Mouse (Mus musculus) heart, adult 2 months (tissue): ENCODE results near the gene Scn3b. TPM values are rescaled to one million over a fixed set of nuclear protein-coding genes. Genes with fewer than 3 reads are reported as not detected.

Source experiments
- DNase-seq, 2 experiments: peaks; one replicate each; pipeline ENCODE4 v3.0.0; 2021
- H3K27ac ChIP-seq: fragments of 200-600 bp; 2 replicates; pipeline ENCODE4 v1.8.1; 2022
- H3K27me3 ChIP-seq: fragments of 200-500 bp; 2 replicates; pipeline ENCODE4 v1.6.1; 2012; ENCODE audit warnings: mild to moderate bottlenecking, low read length, inconsistent platforms, mixed read lengths; ENCODE audit not compliant: control insufficient read depth, insufficient read depth
- H3K36me3 ChIP-seq: fragments of 200-500 bp; 2 replicates; pipeline ENCODE4 v1.6.1; 2012; ENCODE audit warnings: low read length, inconsistent platforms; ENCODE audit not compliant: control insufficient read depth, insufficient read depth
- H3K4me1 ChIP-seq: fragments of 200-500 bp; 2 replicates; pipeline ENCODE4 v1.6.1; 2011; ENCODE audit warnings: low read length; ENCODE audit not compliant: control insufficient read depth, insufficient read depth
- H3K4me3 ChIP-seq: fragments of 200-600 bp; 2 replicates; pipeline ENCODE4 v1.8.1; 2022
- H3K79me2 ChIP-seq: fragments of 200-500 bp; replicated peaks from 2 replicates; pipeline ENCODE4 v1.6.1; 2012; ENCODE audit warnings: mild to moderate bottlenecking, inconsistent platforms, low read length, moderate library complexity, mixed read lengths; ENCODE audit not compliant: control insufficient read depth, insufficient read depth
- H3K9ac ChIP-seq: fragments of 200-500 bp; 2 replicates; pipeline ENCODE4 v1.6.1; 2012; ENCODE audit warnings: low read depth, mild to moderate bottlenecking, control low read depth, inconsistent platforms, low read length, mixed read lengths
- CTCF ChIP-seq: fragments of 200-600 bp; IDR thresholded peaks from 2 replicates; pipeline ENCODE4 v1.8.1; 2022; ENCODE audit warnings: antibody characterized with exemption, mild to moderate bottlenecking, moderate library complexity
- EP300 ChIP-seq: fragments of 200-500 bp; IDR thresholded peaks from 2 replicates; pipeline ENCODE4 v1.6.1; 2011; ENCODE audit warnings: low read depth, low read length, control low read depth; ENCODE audit not compliant: insufficient read depth
- POLR2A ChIP-seq: fragments of 200-500 bp; IDR thresholded peaks from 2 replicates; pipeline ENCODE4 v1.6.1; 2011; ENCODE audit warnings: mild to moderate bottlenecking, low read depth, low read length, control low read depth; ENCODE audit not compliant: insufficient read depth
- WGBS: fragments of 180-500 bp; shearing (Covaris S2); methylation state at CpG from one replicate; pipeline ENCODE4 v1.1.7; 2018; 5-methylcytosine and 5-hydroxymethylcytosine counted together
- intact Hi-C: fragments of 180-260 bp; cut with DNase I; formaldehyde crosslinking; loops from one replicate; pipeline ENCODE4 v1.15.1; 2025
- polyA plus RNA-seq: library from polyadenylated mRNA; depleted of rRNA; stranded (reverse); fragments of >200 nt; gene quantifications from 2 replicates; pipeline ENCODE4 v1.2.3, GENCODE M21; 2012
- total RNA-seq, 2 experiments: library from RNA; stranded (reverse); gene quantifications; 2 replicates each; pipeline ENCODE4 v1.2.3; 2021

Gene Scn3b
- total and polyA plus RNA-seq, 3 experiments, result 0.70 to 2.0 (median 0.96) TPM

GRCm38 (mm10) chr9:40320879-40321667 is 52.1 kb downstream of the Scn3b start:
- Histone ChIP-seq H3K36me3 (peaks cover 4% of the 10 kb centered on the region), H3K27ac (peak overlapping the region; percentile 79), H3K4me3 (peak overlapping the region; percentile 28; the same call in 1 of the 2 replicates), H3K4me1 (peaks cover 35% of the 10 kb centered on the region), H3K27me3 (no peaks in the 10 kb centered on the region), H3K9ac (peak overlapping the region; percentile 7), H3K79me2 (no peaks in the 10 kb centered on the region)
- peak; percentile 87 to 92 for DNase-seq
- intact Hi-C loops, result no loop called here
- TF ChIP-seq POLR2A (no peak), EP300 (peak; percentile 99), CTCF (no peak)
- WGBS, result 21% methylated on average over 12 of the region's 12 CpGs

- Histone ChIP-seq H3K36me3 (peaks cover 4% of the 10 kb centered on the region), H3K4me1 (peaks cover 41% of the 10 kb centered on the region), H3K27ac (peak overlapping the region; percentile 79), H3K79me2 (no peaks in the 10 kb centered on the region), H3K27me3 (no peaks in the 10 kb centered on the region), H3K4me3 (no peak overlapping the region), H3K9ac (no peak overlapping the region)
- intact Hi-C loops, result no loop called here
- no peak for DNase-seq
- 17% methylated on average over 3 of the region's 3 CpGs for WGBS
- TF ChIP-seq POLR2A (no peak), CTCF (no peak), EP300 (no peak)
These were observed 52.6 kb downstream of the Scn3b start for GRCm38 (mm10) chr9:40321668-40322003.

- peaks cover 4% of the 10 kb centered on the region for H3K36me3 ChIP-seq
- intact Hi-C loops, result no loop called here
- 74% methylated on average over 3 of the region's 3 CpGs for WGBS
These were observed 53.4 kb downstream of the Scn3b start for GRCm38 (mm10) chr9:40322372-40322771.

GRCm38 (mm10) chr9:40323171-40323570 is 54.2 kb downstream of the Scn3b start:
- WGBS, result 82% methylated on average over 5 of the region's 5 CpGs
- intact Hi-C loops, result no loop called here
- H3K4me3 ChIP-seq, result no peak overlapping the region

More at GRCm38 (mm10) chr9:40322372-40322771, 53.4 kb downstream of the Scn3b start:
- no peak overlapping the region for H3K9ac ChIP-seq
- no peak overlapping the region for H3K4me3 ChIP-seq
- TF ChIP-seq EP300, result no peak
- no peak for TF ChIP-seq POLR2A
- no peak for TF ChIP-seq CTCF
- H3K27ac ChIP-seq, result peak overlapping the region; percentile 79
- no peaks in the 10 kb centered on the region for H3K79me2 ChIP-seq
- H3K27me3 ChIP-seq, result no peaks in the 10 kb centered on the region
- DNase-seq, result no peak
- H3K4me1 ChIP-seq, result peaks cover 38% of the 10 kb centered on the region

GRCm38 (mm10) chr9:40323773-40324172 is 54.8 kb downstream of the Scn3b start:
- 91% methylated on average over 6 of the region's 6 CpGs for WGBS
- H3K4me1 ChIP-seq, result peaks cover 30% of the 10 kb centered on the region
- H3K79me2 ChIP-seq, result no peaks in the 10 kb centered on the region
- H3K27me3 ChIP-seq, result no peaks in the 10 kb centered on the region
- H3K9ac ChIP-seq, result no peak overlapping the region
- intact Hi-C loops, result no loop called here
- TF ChIP-seq POLR2A (no peak), EP300 (no peak), CTCF (no peak)
- no peak overlapping the region for H3K4me3 ChIP-seq
- DNase-seq, result no peak
- peaks cover 3% of the 10 kb centered on the region for H3K36me3 ChIP-seq
- H3K27ac ChIP-seq, result no peak overlapping the region

More at GRCm38 (mm10) chr9:40323171-40323570, 54.2 kb downstream of the Scn3b start:
- TF ChIP-seq POLR2A (no peak), EP300 (no peak), CTCF (no peak)
- Histone ChIP-seq H3K36me3 (peaks cover 3% of the 10 kb centered on the region), H3K4me1 (peaks cover 32% of the 10 kb centered on the region), H3K27ac (no peak overlapping the region), H3K79me2 (no peaks in the 10 kb centered on the region), H3K9ac (no peak overlapping the region), H3K27me3 (no peaks in the 10 kb centered on the region)
- DNase-seq, result no peak

GRCm38 (mm10) chr9:40324232-40324792 is 55.3 kb downstream of the Scn3b start:
- Histone ChIP-seq H3K27ac (no peak overlapping the region), H3K36me3 (peaks cover 3% of the 10 kb centered on the region), H3K4me3 (no peak overlapping the region), H3K79me2 (no peaks in the 10 kb centered on the region), H3K27me3 (no peaks in the 10 kb centered on the region), H3K9ac (no peak overlapping the region), H3K4me1 (peaks cover 28% of the 10 kb centered on the region)
- WGBS, result 86% methylated on average over 4 of the region's 4 CpGs
- intact Hi-C loops, result no loop called here
- no peak for TF ChIP-seq EP300
- no peak for TF ChIP-seq CTCF
- TF ChIP-seq POLR2A, result no peak
- DNase-seq, result no peak
